Mouse (Mus musculus) monocyte, adult 59 days (primary cell): ENCODE measurements around the gene Vmn1r31. TPM values are rescaled to one million over a fixed set of nuclear protein-coding genes. Genes with fewer than 3 reads are reported as not detected.

Source experiments
- total RNA-seq, 2 experiments: library from RNA; stranded (reverse); gene quantifications; one replicate each; pipeline ENCODE4 v1.2.4; 2023

Vmn1r31 gene
- not detected for total RNA-seq

GRCm38 (mm10) chr6:58475230-58475629 lies at the start of gene Vmn1r31:
Gene Vmn1r31, minus strand, starts transcription at chr6:58475330.

DNA sequence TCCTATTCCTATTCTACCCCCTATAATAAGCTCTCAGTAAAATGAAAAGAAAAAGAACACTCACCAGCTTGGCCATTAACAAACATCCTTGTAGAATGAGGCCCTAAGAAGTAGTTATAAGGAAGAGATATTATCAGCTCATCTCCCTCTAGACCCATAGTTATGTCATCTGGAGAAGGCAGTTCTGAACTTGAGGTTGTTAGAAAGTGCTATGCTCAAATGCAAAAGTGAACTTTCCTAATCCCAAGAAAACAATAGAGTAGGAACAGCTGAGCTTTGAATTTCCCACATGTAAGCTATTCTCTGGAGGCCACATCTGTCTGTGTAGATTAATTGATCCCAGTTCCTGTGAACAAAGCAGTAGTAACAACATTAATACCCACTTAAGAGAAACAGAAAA lies 31.8 kb downstream of the Vmn1r31 start, which contains the start of gene Vmn1r30:
Vmn1r30 (minus strand) TSS at position 101 of the 400 bp plus-strand sequence.

Other genes with a start within 250 kb of the Vmn1r31 start
- not detected for gene Vmn1r28, start 213.3 kb downstream of the Vmn1r31 start, total RNA-seq
- gene Vmn1r29, start 173.8 kb downstream of the Vmn1r31 start, total RNA-seq, result not detected
- not detected for gene Vmn1r30, start 31.9 kb downstream of the Vmn1r31 start, total RNA-seq
- gene Abcg2, start 109.2 kb upstream of the Vmn1r31 start, total RNA-seq, result 10 to 100 TPM; 13.8 to 17.3 TPM